Mouse (Mus musculus) kidney, adult 2 months (tissue): ENCODE measurements around the gene Tox3.

Experiments
- CTCF ChIP-seq: fragments of 200-500 bp; conservative IDR thresholded peaks from 2 replicates; pipeline ENCODE4 v1.5.1; 2011; ENCODE audit warnings: low read depth, mild to moderate bottlenecking, control low read depth, low read length, moderate library complexity, mixed read lengths; ENCODE audit not compliant: insufficient read depth, insufficient read length
- POLR2A ChIP-seq: fragments of 200-500 bp; IDR thresholded peaks from one replicate; pipeline ENCODE4 v1.6.1; 2011; ENCODE audit warnings: low read depth, low read length, control low read depth

- TF ChIP-seq CTCF: no peak
- TF ChIP-seq POLR2A: no peak
Observed at GRCm38 (mm10) chr8:90353499-90353898, 5.4 kb upstream of the Tox3 start.
